Mouse (Mus musculus): ENCODE data around the gene Olfr1506. TPM values are rescaled to one million over a fixed set of nuclear protein-coding genes. Genes with fewer than 3 reads are reported as not detected.
"Not testable (repeated sequence)": the region's sequence is repeated elsewhere in the genome, so short reads cannot be mapped to it uniquely, and the experiment has no call there.

The Olfr1506 gene
- polyA plus RNA-seq (2012; rRNA removed) = not detected in 2 replicates

DNA sequence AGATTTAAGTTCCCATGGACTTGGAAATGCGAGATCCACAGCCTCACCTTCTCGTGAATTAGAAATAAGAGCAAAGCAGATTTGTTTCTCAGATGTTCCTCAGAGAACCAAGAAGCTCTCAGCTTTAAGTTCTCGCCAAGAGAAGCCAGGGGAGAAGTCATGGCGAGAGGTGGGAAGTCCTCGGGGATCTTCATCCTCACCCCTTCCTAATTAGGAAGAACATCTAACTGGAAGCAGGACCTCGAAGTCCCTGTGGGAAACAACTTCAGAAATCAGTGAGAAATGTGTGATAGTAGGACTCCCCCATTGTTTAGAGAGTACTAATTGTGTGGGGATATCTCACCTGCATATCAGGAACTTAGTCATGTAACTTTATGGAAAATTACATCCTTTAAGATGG, at the start of gene Olfr1506:
TSS of gene Olfr1506 (minus strand) at position 101 of the 400 bp plus-strand sequence.
- not testable (repeated sequence) for H3K27ac ChIP-seq (ENCODE audit: insufficient read depth, low read length); H3K4me1 ChIP-seq (ENCODE audit: control insufficient read depth, insufficient read depth, insufficient read length); H3K27me3 ChIP-seq (ENCODE audit: control insufficient read depth, insufficient read depth, low read length); DNase-seq (ENCODE audit: low read depth in 1 of 2, low spot score in 2 of 2); H3K4me3 ChIP-seq (ENCODE audit: extremely low read depth, insufficient read depth, insufficient read length); H3K36me3 ChIP-seq (ENCODE audit: control insufficient read depth, insufficient read depth, low read length)
- WGBS = no CpG with 5 or more reads among the region's 6 CpGs

GRCm38 (mm10) chr2:90270932-90271331, 46.6 kb upstream of the Olfr1506 start, which contains the start of gene Olfr1271:
Gene Olfr1271, minus strand, starts transcription at chr2:90271032.
- TF ChIP-seq CTCF (IDR thresholded peaks at IDR 0.05; ENCODE audit: extremely low read depth, insufficient read depth, insufficient read length, insufficient replicate concordance) (no peak), POLR2A (IDR thresholded peaks at IDR 0.05; ENCODE audit: low read depth, low read length) (no peak)
- H3K4me1 ChIP-seq (ENCODE audit: control insufficient read depth, insufficient read depth, insufficient read length) = no peaks in the 10 kb centered on the region
- no peaks in the 10 kb centered on the region for H3K36me3 ChIP-seq (ENCODE audit: control insufficient read depth, insufficient read depth, low read length)
- no peaks in the 10 kb centered on the region for H3K27me3 ChIP-seq (ENCODE audit: control insufficient read depth, insufficient read depth, low read length)
- H3K4me3 ChIP-seq (ENCODE audit: extremely low read depth, insufficient read depth, insufficient read length) = no peak within 1 kb of the TSS
- no peak within 1 kb of the TSS for H3K27ac ChIP-seq (ENCODE audit: insufficient read depth, low read length)
- WGBS = 81% methylated on average over 2 of the region's 2 CpGs
- DNase-seq (ENCODE audit: low read depth in 1 of 2, low spot score in 2 of 2) = no peak

- TF ChIP-seq CTCF (IDR thresholded peaks at IDR 0.05; ENCODE audit: extremely low read depth, insufficient read depth, insufficient read length, insufficient replicate concordance) (no peak), POLR2A (IDR thresholded peaks at IDR 0.05; ENCODE audit: low read depth, low read length) (no peak)
- Histone ChIP-seq H3K27me3 (ENCODE audit: control insufficient read depth, insufficient read depth, low read length) (no peaks in the 10 kb centered on the region), H3K4me3 (ENCODE audit: extremely low read depth, insufficient read depth, insufficient read length) (no peak within 1 kb of the TSS), H3K27ac (ENCODE audit: insufficient read depth, low read length) (no peak within 1 kb of the TSS), H3K36me3 (ENCODE audit: control insufficient read depth, insufficient read depth, low read length) (no peaks in the 10 kb centered on the region), H3K4me1 (ENCODE audit: control insufficient read depth, insufficient read depth, insufficient read length) (no peaks in the 10 kb centered on the region)
- no peak for DNase-seq (ENCODE audit: low read depth in 1 of 2, low spot score in 2 of 2)
- WGBS = 95% methylated on average over 4 of the region's 4 CpGs
Measured at GRCm38 (mm10) chr2:90257492-90257891, 33.2 kb upstream of the Olfr1506 start, which contains the start of gene Olfr142. Gene Olfr142, minus strand, starts transcription at chr2:90257592.

DNA sequence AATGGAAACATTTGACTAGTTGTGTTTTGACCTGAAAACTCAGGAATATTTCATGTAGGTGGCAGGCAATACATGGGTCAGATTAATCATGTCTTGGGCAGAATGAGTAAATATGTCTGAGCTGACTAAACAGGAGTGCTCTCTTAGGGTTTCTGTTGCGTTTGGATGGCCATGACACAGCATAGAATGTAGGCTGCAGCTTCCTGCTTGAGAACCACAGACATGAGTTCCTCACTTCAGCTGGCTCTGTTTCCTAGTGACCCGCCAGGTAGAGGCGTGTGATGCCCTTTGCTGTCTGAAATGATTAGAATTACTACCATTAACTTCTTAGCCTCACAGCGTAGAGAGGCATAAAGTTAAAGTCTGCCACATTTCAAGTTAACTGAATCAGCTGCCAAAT, 24.7 kb downstream of the Olfr1506 start:
- not testable (repeated sequence) for H3K4me3 ChIP-seq (ENCODE audit: extremely low read depth, insufficient read depth, insufficient read length); H3K36me3 ChIP-seq (ENCODE audit: control insufficient read depth, insufficient read depth, low read length); DNase-seq (ENCODE audit: low read depth in 1 of 2, low spot score in 2 of 2); H3K27ac ChIP-seq (ENCODE audit: insufficient read depth, low read length); H3K4me1 ChIP-seq (ENCODE audit: control insufficient read depth, insufficient read depth, insufficient read length); H3K27me3 ChIP-seq (ENCODE audit: control insufficient read depth, insufficient read depth, low read length)
- WGBS = no CpG with 5 or more reads among the region's 4 CpGs

GRCm38 (mm10) chr2:90195285-90195684, 29.0 kb downstream of the Olfr1506 start:
- H3K4me1 ChIP-seq (ENCODE audit: control insufficient read depth, insufficient read depth, insufficient read length); DNase-seq (ENCODE audit: low read depth in 1 of 2, low spot score in 2 of 2); H3K27me3 ChIP-seq (ENCODE audit: control insufficient read depth, insufficient read depth, low read length); H3K36me3 ChIP-seq (ENCODE audit: control insufficient read depth, insufficient read depth, low read length); H3K4me3 ChIP-seq (ENCODE audit: extremely low read depth, insufficient read depth, insufficient read length); H3K27ac ChIP-seq (ENCODE audit: insufficient read depth, low read length): not testable (repeated sequence)
- WGBS = no CpG with 5 or more reads among the region's 6 CpGs

DNA sequence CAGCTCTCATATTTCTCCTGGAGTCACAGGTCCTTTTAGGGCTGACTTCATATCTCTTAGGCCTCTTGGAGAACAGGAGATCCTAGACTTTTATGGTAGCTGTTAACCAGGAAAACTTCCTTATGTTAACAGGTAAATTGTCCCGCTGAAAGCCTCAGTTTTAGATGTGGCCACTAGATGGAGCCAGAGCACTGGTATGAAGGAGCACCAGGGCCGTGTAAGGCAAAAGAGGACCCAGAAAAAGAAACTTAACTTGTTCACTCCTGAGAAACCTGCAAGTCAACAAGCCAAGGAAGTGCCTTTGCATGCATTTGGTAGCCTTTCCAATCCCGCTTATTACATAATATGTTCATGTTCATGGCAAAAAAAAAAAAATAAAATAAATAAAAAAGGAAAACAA, 29.5 kb downstream of the Olfr1506 start:
- H3K4me1 ChIP-seq (ENCODE audit: control insufficient read depth, insufficient read depth, insufficient read length); H3K27me3 ChIP-seq (ENCODE audit: control insufficient read depth, insufficient read depth, low read length); H3K27ac ChIP-seq (ENCODE audit: insufficient read depth, low read length); H3K4me3 ChIP-seq (ENCODE audit: extremely low read depth, insufficient read depth, insufficient read length); DNase-seq (ENCODE audit: low read depth in 1 of 2, low spot score in 2 of 2); H3K36me3 ChIP-seq (ENCODE audit: control insufficient read depth, insufficient read depth, low read length): not testable (repeated sequence)
- WGBS = no CpG with 5 or more reads among the region's 3 CpGs

DNA sequence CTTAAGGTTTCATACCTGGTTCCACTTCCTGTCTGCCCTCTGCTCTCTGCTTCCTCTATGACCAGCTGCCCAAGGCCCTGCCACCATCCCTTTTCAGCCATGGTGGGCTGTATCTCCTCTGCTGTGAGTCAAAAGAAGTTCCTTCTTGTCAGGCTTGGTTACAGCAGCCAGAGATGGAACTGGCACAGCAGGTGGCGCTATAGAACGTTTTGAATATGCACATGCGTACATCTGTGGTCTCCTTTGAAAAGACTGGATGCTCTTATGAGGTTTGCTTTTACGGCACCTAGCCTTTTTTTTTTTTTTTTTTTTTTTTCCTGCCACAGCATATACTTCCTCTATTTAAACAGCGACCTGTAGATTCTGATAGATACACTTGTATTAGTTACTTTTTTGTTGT, 37.2 kb downstream of the Olfr1506 start:
- WGBS = no CpG with 5 or more reads among the region's 5 CpGs
- not testable (repeated sequence) for H3K27me3 ChIP-seq (ENCODE audit: control insufficient read depth, insufficient read depth, low read length); H3K4me1 ChIP-seq (ENCODE audit: control insufficient read depth, insufficient read depth, insufficient read length); H3K27ac ChIP-seq (ENCODE audit: insufficient read depth, low read length); DNase-seq (ENCODE audit: low read depth in 1 of 2, low spot score in 2 of 2); H3K36me3 ChIP-seq (ENCODE audit: control insufficient read depth, insufficient read depth, low read length); H3K4me3 ChIP-seq (ENCODE audit: extremely low read depth, insufficient read depth, insufficient read length)

DNA sequence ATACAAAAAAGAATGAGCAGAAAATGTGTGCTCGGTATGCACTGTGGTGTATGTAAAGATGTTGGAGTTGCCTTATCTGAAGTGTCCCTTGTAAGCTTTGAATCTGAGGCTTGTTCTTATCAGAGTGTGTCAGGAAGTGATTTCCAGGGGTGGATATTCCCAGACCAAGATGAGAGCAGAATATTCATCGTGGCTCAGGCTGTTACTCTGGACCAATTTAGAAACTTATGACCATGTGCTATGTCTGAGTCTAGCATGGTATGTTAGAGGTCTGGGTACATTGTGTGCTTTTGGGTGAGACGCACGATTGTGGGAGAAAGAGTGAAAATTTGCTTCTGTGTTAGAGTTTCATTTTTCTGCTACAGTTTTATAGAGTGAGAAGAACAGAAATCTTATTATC, 38.2 kb downstream of the Olfr1506 start:
- WGBS = no CpG with 5 or more reads among the region's 4 CpGs
- H3K4me1 ChIP-seq (ENCODE audit: control insufficient read depth, insufficient read depth, insufficient read length); H3K27ac ChIP-seq (ENCODE audit: insufficient read depth, low read length); H3K27me3 ChIP-seq (ENCODE audit: control insufficient read depth, insufficient read depth, low read length); H3K36me3 ChIP-seq (ENCODE audit: control insufficient read depth, insufficient read depth, low read length); DNase-seq (ENCODE audit: low read depth in 1 of 2, low spot score in 2 of 2); H3K4me3 ChIP-seq (ENCODE audit: extremely low read depth, insufficient read depth, insufficient read length): not testable (repeated sequence)

Other genes starting within 250 kb of the Olfr1506 start
- gene Olfr1261, start 233.3 kb downstream of the Olfr1506 start, polyA plus RNA-seq (2012; rRNA removed) = not detected in 2 replicates
- not detected in 2 replicates for gene Olfr1262, start 224.3 kb downstream of the Olfr1506 start, polyA plus RNA-seq (2012; rRNA removed)
- gene Olfr1263, start 212.4 kb downstream of the Olfr1506 start, polyA plus RNA-seq (2012; rRNA removed) = not detected in 2 replicates
- not detected in 2 replicates for gene Olfr1264, start 198.9 kb downstream of the Olfr1506 start, polyA plus RNA-seq (2012; rRNA removed)
- not detected in 2 replicates for gene Olfr1265, start 189.2 kb downstream of the Olfr1506 start, polyA plus RNA-seq (2012; rRNA removed)
- gene Olfr140, start 160.9 kb downstream of the Olfr1506 start, polyA plus RNA-seq (2012; rRNA removed) = not detected in 2 replicates
- gene Olfr1269, start 103.1 kb downstream of the Olfr1506 start, polyA plus RNA-seq (2012; rRNA removed) = not detected in 2 replicates
- gene Olfr32, start 82.2 kb downstream of the Olfr1506 start, polyA plus RNA-seq (2012; rRNA removed) = not detected in 2 replicates
- not detected in 2 replicates for gene Olfr1270, start 71.4 kb downstream of the Olfr1506 start, polyA plus RNA-seq (2012; rRNA removed)
- not detected in 2 replicates for gene Olfr142, start 33.1 kb upstream of the Olfr1506 start, polyA plus RNA-seq (2012; rRNA removed)
- gene Olfr1271, start 46.5 kb upstream of the Olfr1506 start, polyA plus RNA-seq (2012; rRNA removed) = not detected in 2 replicates
- gene Olfr1272, start 68.3 kb upstream of the Olfr1506 start, polyA plus RNA-seq (2012; rRNA removed) = not detected in 2 replicates
- gene Gm13769, start 97.7 kb upstream of the Olfr1506 start, polyA plus RNA-seq (2012; rRNA removed) = not detected in 2 replicates
- gene Olfr1274-ps, start 174.2 kb upstream of the Olfr1506 start, polyA plus RNA-seq (2012; rRNA removed) = not detected in 2 replicates